Mouse (Mus musculus): ENCODE measurements around the gene Dctpp1. TPM values are rescaled to one million over a fixed set of nuclear protein-coding genes. Genes with fewer than 3 reads are reported as not detected.

Gene Dctpp1
- 96.8 and 107 TPM in 2 replicates for polyA plus RNA-seq (2015; fragmentation: Nextera tagmentation; extraction: Ambion mirVana)

- Histone ChIP-seq H3K9ac (replicated peaks) (peak within 1 kb of the TSS; percentile 74), H3K27me3 (ENCODE audit: insufficient read depth, low read length) (no peaks in the 10 kb centered on the region), H3K4me2 (ENCODE audit: low read depth, low read length) (peak within 1 kb of the TSS; percentile 91), H3K9me3 (ENCODE audit: low read length) (no peaks in the 10 kb centered on the region), H3K4me1 (ENCODE audit: insufficient read depth) (peaks cover 36% of the 10 kb centered on the region), H3K36me3 (replicated peaks; ENCODE audit: insufficient read depth, low read length) (peaks cover 5% of the 10 kb centered on the region; the same call in 1 of the 2 replicates), H3K4me3 (ENCODE audit: low read depth, low read length) (peak within 1 kb of the TSS; percentile 74), H3K27ac (ENCODE audit: low read depth) (peak within 1 kb of the TSS; percentile 90)
- TF ChIP-seq EP300 (IDR thresholded peaks at IDR 0.05; ENCODE audit: low read depth): no peak; the same call in none of the 2 replicates
- peak; percentile 95 for TF ChIP-seq CTCF (IDR thresholded peaks at IDR 0.05; ENCODE audit: low read depth)
- DNase-seq: peak; percentile 97
- peak; percentile 96 for ATAC-seq
- WGBS (ENCODE audit: insufficient replicate concordance): under 1% methylated on average over 50 of the region's 50 CpGs
Observed at GRCm38 (mm10) chr7:127260309-127261111, at the start of gene Dctpp1. Gene Dctpp1 (minus strand): TSS chr7:127260709.

DNA sequence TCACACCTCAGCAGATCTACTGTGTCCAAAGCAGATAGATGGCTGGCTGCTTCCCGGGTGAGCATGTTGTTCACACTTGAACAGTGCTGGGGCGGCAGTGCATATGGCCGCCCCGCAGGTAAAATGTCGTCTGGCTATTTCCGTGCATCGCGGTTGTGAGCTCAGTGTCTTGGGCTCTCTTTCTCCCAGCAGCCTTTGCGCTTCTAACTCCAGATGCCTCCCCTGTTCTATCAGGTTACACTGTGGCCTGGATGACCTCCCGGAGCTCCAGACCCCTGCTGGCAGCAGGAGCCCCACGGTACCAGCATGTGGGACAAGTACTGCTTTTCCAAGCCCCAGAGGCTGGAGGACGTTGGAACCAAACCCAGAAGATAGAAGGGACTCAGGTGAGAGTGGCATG, 49.4 kb upstream of the Dctpp1 start:
- WGBS (ENCODE audit: insufficient replicate concordance): 79% methylated on average over 12 of the region's 12 CpGs
- Histone ChIP-seq H3K4me1 (ENCODE audit: insufficient read depth) (no peaks in the 10 kb centered on the region), H3K36me3 (replicated peaks; ENCODE audit: insufficient read depth, low read length) (no peaks in the 10 kb centered on the region), H3K4me3 (ENCODE audit: low read depth, low read length) (no peak overlapping the region), H3K9ac (replicated peaks) (no peak overlapping the region), H3K27ac (ENCODE audit: low read depth) (no peak overlapping the region), H3K27me3 (ENCODE audit: insufficient read depth, low read length) (no peaks in the 10 kb centered on the region), H3K9me3 (ENCODE audit: low read length) (no peaks in the 10 kb centered on the region), H3K4me2 (ENCODE audit: low read depth, low read length) (no peak overlapping the region)
- TF ChIP-seq EP300 (IDR thresholded peaks at IDR 0.05; ENCODE audit: low read depth) (no peak), CTCF (IDR thresholded peaks at IDR 0.05; ENCODE audit: low read depth) (no peak)
- no peak for ATAC-seq
- DNase-seq: no peak

- Histone ChIP-seq H3K36me3 (replicated peaks; ENCODE audit: insufficient read depth, low read length) (no peaks in the 10 kb centered on the region), H3K27me3 (ENCODE audit: insufficient read depth, low read length) (no peaks in the 10 kb centered on the region), H3K27ac (ENCODE audit: low read depth) (no peak overlapping the region), H3K9me3 (ENCODE audit: low read length) (no peaks in the 10 kb centered on the region), H3K4me1 (ENCODE audit: insufficient read depth) (no peaks in the 10 kb centered on the region), H3K4me2 (ENCODE audit: low read depth, low read length) (no peak overlapping the region), H3K9ac (replicated peaks) (no peak overlapping the region), H3K4me3 (ENCODE audit: low read depth, low read length) (no peak overlapping the region)
- 75% methylated on average over 4 of the region's 4 CpGs for WGBS (ENCODE audit: insufficient replicate concordance)
- DNase-seq: peak; percentile 59
- peak; percentile 77 for ATAC-seq
- TF ChIP-seq EP300 (IDR thresholded peaks at IDR 0.05; ENCODE audit: low read depth) (no peak), CTCF (IDR thresholded peaks at IDR 0.05; ENCODE audit: low read depth) (peak; percentile 89)
Observed at GRCm38 (mm10) chr7:127308887-127309286, 48.4 kb upstream of the Dctpp1 start.

DNA sequence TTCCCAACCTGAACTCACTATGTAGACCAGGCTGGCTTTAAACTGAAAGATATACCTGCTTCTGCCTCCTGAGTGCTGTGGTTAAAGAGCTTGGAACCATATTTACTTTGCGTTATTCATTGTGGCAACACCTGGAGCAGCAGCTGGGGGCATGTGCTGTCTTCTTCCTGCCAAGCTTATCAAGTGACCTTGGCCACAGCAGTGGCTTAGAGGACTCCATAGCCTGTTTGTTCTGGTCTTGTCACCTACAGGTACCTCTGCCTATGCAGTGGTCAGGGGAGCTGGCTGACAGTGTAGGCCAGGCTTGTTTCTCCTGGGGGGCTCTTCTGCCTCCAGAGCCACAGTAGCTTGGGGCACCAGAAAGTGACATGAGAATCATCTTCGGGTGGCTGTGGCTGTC, 47.9 kb upstream of the Dctpp1 start:
- 62% methylated on average over 2 of the region's 2 CpGs for WGBS (ENCODE audit: insufficient replicate concordance)
- peak overlapping the region; percentile 44; the same call in 1 of the 2 replicates for H3K27ac ChIP-seq (ENCODE audit: low read depth)
- ATAC-seq (peak; percentile 84), DNase-seq (no peak)
- no peak overlapping the region for H3K4me3 ChIP-seq (ENCODE audit: low read depth, low read length)
- no peaks in the 10 kb centered on the region for H3K36me3 ChIP-seq (replicated peaks; ENCODE audit: insufficient read depth, low read length)
- no peak overlapping the region for H3K9ac ChIP-seq (replicated peaks)
- no peak overlapping the region for H3K4me2 ChIP-seq (ENCODE audit: low read depth, low read length)
- H3K27me3 ChIP-seq (ENCODE audit: insufficient read depth, low read length): no peaks in the 10 kb centered on the region
- H3K9me3 ChIP-seq (ENCODE audit: low read length): no peaks in the 10 kb centered on the region
- no peaks in the 10 kb centered on the region for H3K4me1 ChIP-seq (ENCODE audit: insufficient read depth)
- TF ChIP-seq EP300 (IDR thresholded peaks at IDR 0.05; ENCODE audit: low read depth) (no peak), CTCF (IDR thresholded peaks at IDR 0.05; ENCODE audit: low read depth) (no peak)

GRCm38 (mm10) chr7:127297586-127298193, 37.2 kb upstream of the Dctpp1 start:
- DNase-seq (no peak), ATAC-seq (no peak)
- Histone ChIP-seq H3K4me2 (ENCODE audit: low read depth, low read length) (peak overlapping the region; percentile 44), H3K4me1 (ENCODE audit: insufficient read depth) (no peaks in the 10 kb centered on the region), H3K36me3 (replicated peaks; ENCODE audit: insufficient read depth, low read length) (no peaks in the 10 kb centered on the region), H3K4me3 (ENCODE audit: low read depth, low read length) (peak overlapping the region; percentile 16; the same call in 1 of the 2 replicates), H3K27me3 (ENCODE audit: insufficient read depth, low read length) (no peaks in the 10 kb centered on the region), H3K9ac (replicated peaks) (no peak overlapping the region), H3K27ac (ENCODE audit: low read depth) (no peak overlapping the region), H3K9me3 (ENCODE audit: low read length) (no peaks in the 10 kb centered on the region)
- WGBS (ENCODE audit: insufficient replicate concordance): 68% methylated on average over 5 of the region's 5 CpGs
- TF ChIP-seq CTCF (IDR thresholded peaks at IDR 0.05; ENCODE audit: low read depth): no peak
- TF ChIP-seq EP300 (IDR thresholded peaks at IDR 0.05; ENCODE audit: low read depth): no peak

Data from liver, postnatal 0 days (tissue).